Mouse (Mus musculus) neural tube, embryonic 12.5 days (tissue): Measurements from ENCODE around the gene Wdr63. TPM values are rescaled to one million over a fixed set of nuclear protein-coding genes. Genes with fewer than 3 reads are reported as not detected.
"Not testable (repeated sequence)": the region's sequence is repeated elsewhere in the genome, so short reads cannot be mapped to it uniquely, and the experiment has no call there.

ENCODE experiments used
- ATAC-seq: fragments of 200-750 bp; cut with Nextera tagmentation; 2 replicates; pipeline ENCODE4 v1.8.0; 2017; ENCODE audit warnings: low read depth, mild to moderate bottlenecking, moderate TSS enrichment, moderate library complexity; ENCODE audit not compliant: low FRiP score
- H3K27ac ChIP-seq: fragments of 300-500 bp; sonication (generic); 2 replicates; pipeline ENCODE4 v1.5.1; 2016
- H3K27me3 ChIP-seq: fragments of 300-500 bp; sonication (generic); replicated peaks from 2 replicates; pipeline ENCODE4 v1.6.1; 2016; ENCODE audit warnings: mild to moderate bottlenecking
- H3K36me3 ChIP-seq: fragments of 300-500 bp; sonication (generic); 2 replicates; pipeline ENCODE4 v1.6.1; 2016; ENCODE audit warnings: mild to moderate bottlenecking
- H3K4me1 ChIP-seq: fragments of 300-500 bp; sonication (generic); 2 replicates; pipeline ENCODE4 v1.6.1; 2016
- H3K4me2 ChIP-seq: fragments of 300-500 bp; sonication (generic); replicated peaks from 2 replicates; pipeline ENCODE4 v1.6.1; 2016; ENCODE audit warnings: mild to moderate bottlenecking
- H3K4me3 ChIP-seq: fragments of 300-500 bp; sonication (generic); 2 replicates; pipeline ENCODE4 v1.5.1; 2016
- H3K9ac ChIP-seq: fragments of 300-500 bp; sonication (generic); 2 replicates; pipeline ENCODE4 v1.6.1; 2016; ENCODE audit warnings: mild to moderate bottlenecking
- H3K9me3 ChIP-seq: fragments of 300-500 bp; sonication (generic); 2 replicates; pipeline ENCODE4 v1.6.1; 2016; ENCODE audit warnings: mild to moderate bottlenecking
- WGBS: fragments of 180-500 bp; shearing (Covaris S2); methylation state at CpG from one replicate; pipeline ENCODE4 v1.1.7; 2016; 5-methylcytosine and 5-hydroxymethylcytosine counted together
- polyA plus RNA-seq: library from polyadenylated mRNA; unstranded; fragments of >200 nt; fragmentation: Nextera tagmentation; extraction: Ambion mirVana; gene quantifications from 2 replicates; pipeline ENCODE4 v1.2.1, GENCODE M21; 2016

Gene Wdr63
- polyA plus RNA-seq, 1 experiment from 2014 or later, result 0.24 TPM

- H3K9ac ChIP-seq, result no peak overlapping the region
- no peaks in the 10 kb centered on the region for H3K9me3 ChIP-seq
- WGBS, result 48% methylated on average over 9 of the region's 9 CpGs
- no peak overlapping the region for H3K4me2 ChIP-seq
- H3K36me3 ChIP-seq, result peaks cover 6% of the 10 kb centered on the region
- no peak overlapping the region for H3K27ac ChIP-seq
- H3K27me3 ChIP-seq, result no peaks in the 10 kb centered on the region
- ATAC-seq, result no peak
- H3K4me1 ChIP-seq, result no peaks in the 10 kb centered on the region
- H3K4me3 ChIP-seq, result no peak overlapping the region
Observed at GRCm38 (mm10) chr3:146017521-146017920, 90.4 kb downstream of the Wdr63 start.

- peaks cover 6% of the 10 kb centered on the region for H3K36me3 ChIP-seq
- no peak for ATAC-seq
- no peak overlapping the region for H3K4me2 ChIP-seq
- no peaks in the 10 kb centered on the region for H3K9me3 ChIP-seq
- no peak overlapping the region for H3K9ac ChIP-seq
- no peaks in the 10 kb centered on the region for H3K27me3 ChIP-seq
- WGBS, result 90% methylated on average over 13 of the region's 13 CpGs
- no peak overlapping the region for H3K4me3 ChIP-seq
- no peak overlapping the region for H3K27ac ChIP-seq
- no peaks in the 10 kb centered on the region for H3K4me1 ChIP-seq
Observed at GRCm38 (mm10) chr3:146016979-146017378, 91.0 kb downstream of the Wdr63 start.

GRCm38 (mm10) chr3:146014321-146014720 lies 93.6 kb downstream of the Wdr63 start:
- H3K4me2 ChIP-seq, result no peak overlapping the region
- no peak overlapping the region for H3K27ac ChIP-seq
- no peaks in the 10 kb centered on the region for H3K27me3 ChIP-seq
- peaks cover 6% of the 10 kb centered on the region for H3K36me3 ChIP-seq
- 94% methylated on average over 12 of the region's 12 CpGs for WGBS
- no peak overlapping the region for H3K4me3 ChIP-seq
- H3K9me3 ChIP-seq, result no peaks in the 10 kb centered on the region
- no peak overlapping the region for H3K9ac ChIP-seq
- no peak for ATAC-seq
- no peaks in the 10 kb centered on the region for H3K4me1 ChIP-seq

- no peaks in the 10 kb centered on the region for H3K27me3 ChIP-seq
- 92% methylated on average over 7 of the region's 7 CpGs for WGBS
- no peak for ATAC-seq
Observed at GRCm38 (mm10) chr3:146013490-146013889, 94.4 kb downstream of the Wdr63 start.

GRCm38 (mm10) chr3:146011544-146012218 lies 96.2 kb downstream of the Wdr63 start:
- Histone ChIP-seq H3K9me3 (no peaks in the 10 kb centered on the region), H3K9ac (no peak overlapping the region), H3K4me2 (no peak overlapping the region), H3K36me3 (peaks cover 6% of the 10 kb centered on the region), H3K4me1 (no peaks in the 10 kb centered on the region), H3K4me3 (no peak overlapping the region), H3K27ac (no peak overlapping the region), H3K27me3 (no peaks in the 10 kb centered on the region)
- ATAC-seq, result no peak
- WGBS, result 78% methylated on average over 8 of the region's 8 CpGs

More at GRCm38 (mm10) chr3:146013490-146013889, 94.4 kb downstream of the Wdr63 start:
- Histone ChIP-seq H3K27ac (no peak overlapping the region), H3K9me3 (no peaks in the 10 kb centered on the region), H3K9ac (no peak overlapping the region), H3K4me1 (no peaks in the 10 kb centered on the region), H3K4me2 (no peak overlapping the region), H3K4me3 (no peak overlapping the region), H3K36me3 (peaks cover 6% of the 10 kb centered on the region)

- H3K4me3 ChIP-seq, result no peak overlapping the region
- ATAC-seq, result no peak
- H3K27ac ChIP-seq, result no peak overlapping the region
- H3K9ac ChIP-seq, result no peak overlapping the region
- H3K4me1 ChIP-seq, result no peaks in the 10 kb centered on the region
- H3K4me2 ChIP-seq, result no peak overlapping the region
- 85% methylated on average over 4 of the region's 4 CpGs for WGBS
- peaks cover 6% of the 10 kb centered on the region for H3K36me3 ChIP-seq
- H3K27me3 ChIP-seq, result no peaks in the 10 kb centered on the region
- no peaks in the 10 kb centered on the region for H3K9me3 ChIP-seq
Observed at GRCm38 (mm10) chr3:146010751-146011150, 97.2 kb downstream of the Wdr63 start.

- Histone ChIP-seq H3K4me1 (no peaks in the 10 kb centered on the region), H3K27ac (no peak overlapping the region), H3K27me3 (no peaks in the 10 kb centered on the region), H3K36me3 (peaks cover 6% of the 10 kb centered on the region), H3K4me2 (no peak overlapping the region), H3K9ac (no peak overlapping the region), H3K4me3 (no peak overlapping the region), H3K9me3 (no peaks in the 10 kb centered on the region)
- 81% methylated on average over 20 of the region's 20 CpGs for WGBS
- no peak for ATAC-seq
Observed at GRCm38 (mm10) chr3:146009859-146010645, 97.9 kb downstream of the Wdr63 start.

- Histone ChIP-seq H3K4me2 (no peak overlapping the region), H3K4me1 (no peaks in the 10 kb centered on the region), H3K27me3 (no peaks in the 10 kb centered on the region), H3K36me3 (no peaks in the 10 kb centered on the region), H3K27ac (no peak overlapping the region), H3K9ac (no peak overlapping the region), H3K9me3 (no peaks in the 10 kb centered on the region), H3K4me3 (no peak overlapping the region)
- no peak for ATAC-seq
- WGBS, result 88% methylated on average over 5 of the region's 6 CpGs
Observed at GRCm38 (mm10) chr3:146007872-146008271, 100.1 kb downstream of the Wdr63 start.

GRCm38 (mm10) chr3:146004347-146005051 lies 103.4 kb downstream of the Wdr63 start:
- H3K4me2 ChIP-seq, result no peak overlapping the region

GRCm38 (mm10) chr3:145996539-145996938 lies 111.4 kb downstream of the Wdr63 start:
- H3K9me3 ChIP-seq, H3K4me3 ChIP-seq, H3K27ac ChIP-seq, H3K36me3 ChIP-seq, H3K4me2 ChIP-seq, H3K9ac ChIP-seq, H3K27me3 ChIP-seq, H3K4me1 ChIP-seq, ATAC-seq: not testable (repeated sequence)
- WGBS, result 83% methylated on average over 5 of the region's 5 CpGs

More at GRCm38 (mm10) chr3:146004347-146005051, 103.4 kb downstream of the Wdr63 start:
- 93% methylated on average over 14 of the region's 14 CpGs for WGBS
- Histone ChIP-seq H3K4me1 (no peaks in the 10 kb centered on the region), H3K4me3 (no peak overlapping the region), H3K36me3 (peaks cover 10% of the 10 kb centered on the region), H3K27ac (no peak overlapping the region), H3K27me3 (no peaks in the 10 kb centered on the region), H3K9ac (no peak overlapping the region), H3K9me3 (no peaks in the 10 kb centered on the region)
- no peak for ATAC-seq

GRCm38 (mm10) chr3:145995489-145995888 lies 112.4 kb downstream of the Wdr63 start:
- WGBS, result 91% methylated on average over 5 of the region's 5 CpGs
- no peak overlapping the region for H3K9ac ChIP-seq
- H3K27ac ChIP-seq, result no peak overlapping the region
- H3K36me3 ChIP-seq, result peaks cover 6% of the 10 kb centered on the region; the same call in 1 of the 2 replicates
- ATAC-seq, result no peak
- H3K27me3 ChIP-seq, result no peaks in the 10 kb centered on the region
- H3K4me1 ChIP-seq, result no peaks in the 10 kb centered on the region
- H3K4me2 ChIP-seq, result no peak overlapping the region
- no peak overlapping the region for H3K4me3 ChIP-seq
- no peaks in the 10 kb centered on the region for H3K9me3 ChIP-seq

- Histone ChIP-seq H3K27ac (no peak overlapping the region), H3K9ac (no peak overlapping the region), H3K4me2 (no peak overlapping the region), H3K9me3 (no peaks in the 10 kb centered on the region), H3K27me3 (peaks cover 8% of the 10 kb centered on the region), H3K4me1 (peaks cover 8% of the 10 kb centered on the region), H3K4me3 (no peak overlapping the region), H3K36me3 (0 out of 2 replicates have a peak, but pooled peaks cover under 1% of the 10 kb centered on the region)
- 90% methylated on average over 14 of the region's 14 CpGs for WGBS
- ATAC-seq, result no peak
Observed at GRCm38 (mm10) chr3:145993481-145994201, 114.3 kb downstream of the Wdr63 start.
